Mouse (Mus musculus) limb, embryonic 14.5 days (tissue): Measurements from ENCODE around the gene Atp10b. TPM values are rescaled to one million over a fixed set of nuclear protein-coding genes. Genes with fewer than 3 reads are reported as not detected.

Source experiments
- ATAC-seq: fragments of 200-750 bp; cut with Nextera tagmentation; 2 replicates; pipeline ENCODE4 v1.8.0; 2017; ENCODE audit warnings: low read depth, moderate number of reproducible peaks, moderate TSS enrichment; ENCODE audit not compliant: low FRiP score
- DNase-seq: peaks from one replicate; pipeline ENCODE4 v3.0.0-alpha.2; 2015; ENCODE audit warnings: low spot score
- H3K27ac ChIP-seq: fragments of 300-500 bp; sonication (generic); replicated peaks from 2 replicates; pipeline ENCODE4 v1.5.1; 2014; ENCODE audit warnings: low read depth, mild to moderate bottlenecking, low read length, moderate library complexity, mixed read lengths
- H3K27me3 ChIP-seq: fragments of 300-500 bp; sonication (generic); 2 replicates; pipeline ENCODE4 v1.6.1; 2014; ENCODE audit warnings: low read length, mixed read lengths; ENCODE audit not compliant: control insufficient read depth, insufficient read depth
- H3K36me3 ChIP-seq: fragments of 300-500 bp; sonication (generic); 2 replicates; pipeline ENCODE4 v1.6.1; 2014; ENCODE audit warnings: mild to moderate bottlenecking, low read length, moderate library complexity, mixed read lengths; ENCODE audit not compliant: control insufficient read depth, insufficient read depth
- H3K4me1 ChIP-seq: fragments of 300-500 bp; sonication (generic); 2 replicates; pipeline ENCODE4 v1.6.1; 2014; ENCODE audit warnings: antibody characterized with exemption, low read length, mixed read lengths; ENCODE audit not compliant: control insufficient read depth, insufficient read depth
- H3K4me2 ChIP-seq: fragments of 300-500 bp; sonication (generic); replicated peaks from 2 replicates; pipeline ENCODE4 v1.6.1; 2014; ENCODE audit warnings: low read depth, mild to moderate bottlenecking, low read length, moderate library complexity; ENCODE audit not compliant: severe bottlenecking
- H3K4me3 ChIP-seq: fragments of 300-500 bp; sonication (generic); replicated peaks from 2 replicates; pipeline ENCODE4 v1.5.1; 2014; ENCODE audit warnings: low read length
- H3K9ac ChIP-seq: fragments of 300-500 bp; sonication (generic); 2 replicates; pipeline ENCODE4 v1.6.1; 2014; ENCODE audit warnings: mild to moderate bottlenecking, low read depth, low read length, moderate library complexity; ENCODE audit not compliant: severe bottlenecking
- H3K9me3 ChIP-seq: fragments of 300-500 bp; sonication (generic); 2 replicates; pipeline ENCODE4 v1.6.1; 2016; ENCODE audit warnings: low read length; ENCODE audit not compliant: control insufficient read depth
- POLR2A ChIP-seq: fragments of 200-500 bp; IDR thresholded peaks from 2 replicates; pipeline ENCODE4 v1.8.0; 2012; ENCODE audit warnings: inconsistent platforms, mild to moderate bottlenecking, moderate library complexity, borderline replicate concordance; ENCODE audit not compliant: insufficient read depth, insufficient read length; ENCODE audit errors: extremely low read depth
- WGBS: fragments of 180-500 bp; shearing (Covaris S2); extraction: QIAGEN DNeasy Blood & Tissue Kit; methylation state at CpG from one replicate; pipeline ENCODE4 v1.1.7; 2014; 5-methylcytosine and 5-hydroxymethylcytosine counted together
- polyA plus RNA-seq, 2 experiments: library from polyadenylated mRNA; depleted of rRNA in 1 of 2; stranded (reverse) in 1 of 2; unstranded in 1 of 2; fragments of >200 nt; fragmentation: Nextera tagmentation in 1 of 2; extraction: Ambion mirVana in 1 of 2; gene quantifications; 2 replicates each; pipeline versions ENCODE4 v1.2.1 to v1.2.3; 2012 to 2014

Atp10b gene
- polyA plus RNA-seq, 2 experiments: 1.2 to 1.9 TPM

GRCm38 (mm10) chr11:43269503-43270255, 120.0 kb downstream of the Atp10b start:
- Histone ChIP-seq H3K27me3 (no peaks in the 10 kb centered on the region), H3K27ac (no peak overlapping the region), H3K4me2 (no peak overlapping the region), H3K4me3 (no peak overlapping the region), H3K4me1 (no peaks in the 10 kb centered on the region), H3K9me3 (no peaks in the 10 kb centered on the region), H3K36me3 (no peaks in the 10 kb centered on the region), H3K9ac (no peak overlapping the region)
- DNase-seq (no peak), ATAC-seq (no peak)
- 34% methylated on average over 6 of the region's 6 CpGs for WGBS
- TF ChIP-seq POLR2A: no peak

DNA sequence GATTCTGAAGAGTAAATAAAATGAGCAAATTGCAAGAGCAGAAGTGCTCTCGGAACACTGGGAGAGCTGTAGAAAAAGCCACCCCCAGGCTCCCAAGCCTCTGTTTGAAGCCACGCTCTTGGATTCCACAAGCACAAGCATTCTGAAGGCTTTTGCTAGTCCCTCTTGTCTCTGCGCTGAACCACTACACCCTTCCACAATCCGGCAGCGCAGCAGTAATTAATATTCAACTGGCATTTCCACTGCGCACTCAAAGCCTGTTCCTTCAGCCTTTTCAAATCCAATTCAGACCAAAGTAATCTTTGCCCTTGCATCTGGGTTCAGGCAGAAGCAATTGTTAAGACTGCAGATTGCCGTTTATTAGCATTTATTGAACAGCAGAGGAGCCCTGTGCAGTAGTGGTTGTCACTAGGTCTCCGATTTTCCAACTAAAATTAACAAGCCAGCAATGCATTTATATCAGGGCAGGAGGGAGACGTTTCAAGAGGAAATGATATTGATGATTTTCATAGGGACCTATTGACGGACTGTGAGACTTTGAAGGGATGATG, 120.7 kb downstream of the Atp10b start:
- no peak for TF ChIP-seq POLR2A
- no peak overlapping the region for H3K9ac ChIP-seq
- DNase-seq (no peak), ATAC-seq (no peak)
- no peak overlapping the region for H3K4me2 ChIP-seq
- H3K36me3 ChIP-seq: no peaks in the 10 kb centered on the region
- H3K4me3 ChIP-seq: no peak overlapping the region
- H3K4me1 ChIP-seq: no peaks in the 10 kb centered on the region
- 51% methylated on average over 10 of the region's 10 CpGs for WGBS
- no peaks in the 10 kb centered on the region for H3K27me3 ChIP-seq
- no peaks in the 10 kb centered on the region for H3K9me3 ChIP-seq
- H3K27ac ChIP-seq: no peak overlapping the region

- ATAC-seq (no peak), DNase-seq (no peak)
- H3K27ac ChIP-seq: no peak overlapping the region
- no peak overlapping the region for H3K9ac ChIP-seq
- no peak overlapping the region for H3K4me2 ChIP-seq
- H3K36me3 ChIP-seq: no peaks in the 10 kb centered on the region
- TF ChIP-seq POLR2A: no peak
- no peaks in the 10 kb centered on the region for H3K4me1 ChIP-seq
- H3K9me3 ChIP-seq: no peaks in the 10 kb centered on the region
- no peak overlapping the region for H3K4me3 ChIP-seq
- no peaks in the 10 kb centered on the region for H3K27me3 ChIP-seq
Observed at GRCm38 (mm10) chr11:43273896-43274295, 124.2 kb downstream of the Atp10b start.

- no peak for DNase-seq
- no peaks in the 10 kb centered on the region for H3K36me3 ChIP-seq
- no peak overlapping the region for H3K9ac ChIP-seq
- no peak overlapping the region for H3K27ac ChIP-seq
- WGBS: 88% methylated on average over 6 of the region's 6 CpGs
- no peak overlapping the region for H3K4me3 ChIP-seq
- no peaks in the 10 kb centered on the region for H3K9me3 ChIP-seq
- H3K4me2 ChIP-seq: no peak overlapping the region
- no peaks in the 10 kb centered on the region for H3K27me3 ChIP-seq
- no peak for ATAC-seq
- no peak for TF ChIP-seq POLR2A
- 0 out of 2 replicates have a peak, but pooled peaks cover 2% of the 10 kb centered on the region for H3K4me1 ChIP-seq
Observed at GRCm38 (mm10) chr11:43297584-43297983, 147.9 kb downstream of the Atp10b start.

- no peak for TF ChIP-seq POLR2A
- Histone ChIP-seq H3K9me3 (no peaks in the 10 kb centered on the region), H3K4me1 (no peaks in the 10 kb centered on the region), H3K4me2 (no peak overlapping the region), H3K4me3 (no peak overlapping the region), H3K27ac (no peak overlapping the region), H3K27me3 (no peaks in the 10 kb centered on the region), H3K9ac (no peak overlapping the region), H3K36me3 (no peaks in the 10 kb centered on the region)
- ATAC-seq (no peak), DNase-seq (no peak)
- 40% methylated on average over 1 of the region's 1 CpGs for WGBS
Observed at GRCm38 (mm10) chr11:43311000-43311399, 161.3 kb downstream of the Atp10b start.

Other genes with a start within 250 kb of the Atp10b start
- 0.04 TPM in 1 of 2 replicates, not detected in the other for gene Gm9972, start 114.1 kb upstream of the Atp10b start, polyA plus RNA-seq (2012; rRNA removed)
- 0.15 TPM in 1 of 2 replicates, not detected in the other for gene Gm9972, start 114.1 kb upstream of the Atp10b start, polyA plus RNA-seq (2014; fragmentation: Nextera tagmentation; extraction: Ambion mirVana)